Mouse (Mus musculus): ENCODE data around the gene Ptpre. TPM values are rescaled to one million over a fixed set of nuclear protein-coding genes. Genes with fewer than 3 reads are reported as not detected.
"Not testable (repeated sequence)": the region's sequence is repeated elsewhere in the genome, so short reads cannot be mapped to it uniquely, and the experiment has no call there.

Gene Ptpre
- polyA plus RNA-seq (2014; fragmentation: Nextera tagmentation; extraction: Ambion mirVana): 1.9 and 2.3 TPM in 2 replicates

GRCm38 (mm10) chr7:135537341-135537901, at the start of gene Ptpre:
Gene Ptpre, plus strand, starts transcription at chr7:135537481.
- no peak within 1 kb of the TSS for H3K27ac ChIP-seq (ENCODE audit: low read depth)
- 3% methylated on average over 28 of the region's 28 CpGs for WGBS
- ATAC-seq (replicated peaks; ENCODE audit: low FRiP score, low TSS enrichment, low read depth) (peak; percentile 92), DNase-seq (ENCODE audit: low spot score) (peak; percentile 94)
- H3K4me1 ChIP-seq (replicated peaks; ENCODE audit: control insufficient read depth, insufficient read depth, low read length): no peaks in the 10 kb centered on the region
- peak within 1 kb of the TSS; percentile 77 for H3K4me2 ChIP-seq (ENCODE audit: low read length)
- H3K9me3 ChIP-seq (ENCODE audit: control insufficient read depth, low read length): no peaks in the 10 kb centered on the region
- H3K36me3 ChIP-seq (ENCODE audit: control insufficient read depth, insufficient read depth, low read length): no peaks in the 10 kb centered on the region
- peak within 1 kb of the TSS; percentile 40 for H3K4me3 ChIP-seq (ENCODE audit: low read depth, low read length)
- H3K9ac ChIP-seq (ENCODE audit: low read length): peak within 1 kb of the TSS; percentile 51
- peaks cover 8% of the 10 kb centered on the region; the same call in 1 of the 2 replicates for H3K27me3 ChIP-seq (replicated peaks; ENCODE audit: control insufficient read depth, insufficient read depth, low read length)

DNA sequence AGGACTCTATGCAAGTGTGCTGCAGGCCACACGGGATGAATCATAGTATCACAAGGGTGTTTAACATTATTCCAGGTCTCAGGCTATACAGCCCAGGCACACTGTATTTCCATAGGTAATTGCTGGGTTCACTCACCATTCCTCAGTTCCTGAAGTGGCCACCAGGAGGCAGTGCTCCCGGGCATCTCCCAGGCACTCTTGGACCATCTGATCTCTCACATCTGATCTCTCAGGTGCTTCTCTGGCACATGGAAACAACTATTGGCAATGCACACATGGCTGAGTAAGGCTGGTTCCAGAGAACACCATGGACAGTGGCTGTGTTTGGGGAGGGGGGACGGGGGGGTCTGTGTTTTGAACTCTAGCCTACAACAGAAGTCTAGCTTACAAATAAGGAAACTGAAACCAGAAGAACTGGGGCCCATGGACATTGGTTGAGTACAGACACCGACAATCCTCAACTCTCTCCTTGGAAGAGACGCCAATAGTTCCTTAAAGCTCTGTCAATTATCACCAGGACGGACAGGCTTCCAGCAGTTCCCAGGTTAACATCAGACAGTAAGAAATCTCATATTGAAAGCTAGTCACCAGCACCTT, 49.0 kb upstream of the Ptpre start:
- Histone ChIP-seq H3K4me1 (replicated peaks; ENCODE audit: control insufficient read depth, insufficient read depth, low read length) (no peaks in the 10 kb centered on the region; the same call in 1 of the 2 replicates), H3K27me3 (replicated peaks; ENCODE audit: control insufficient read depth, insufficient read depth, low read length) (no peaks in the 10 kb centered on the region), H3K27ac (ENCODE audit: low read depth) (no peak overlapping the region), H3K9ac (ENCODE audit: low read length) (no peak overlapping the region), H3K4me2 (ENCODE audit: low read length) (no peak overlapping the region), H3K9me3 (ENCODE audit: control insufficient read depth, low read length) (no peaks in the 10 kb centered on the region), H3K4me3 (ENCODE audit: low read depth, low read length) (no peak overlapping the region), H3K36me3 (ENCODE audit: control insufficient read depth, insufficient read depth, low read length) (no peaks in the 10 kb centered on the region)
- 63% methylated on average over 6 of the region's 6 CpGs for WGBS
- DNase-seq (ENCODE audit: low spot score) (no peak), ATAC-seq (replicated peaks; ENCODE audit: low FRiP score, low TSS enrichment, low read depth) (no peak)

DNA sequence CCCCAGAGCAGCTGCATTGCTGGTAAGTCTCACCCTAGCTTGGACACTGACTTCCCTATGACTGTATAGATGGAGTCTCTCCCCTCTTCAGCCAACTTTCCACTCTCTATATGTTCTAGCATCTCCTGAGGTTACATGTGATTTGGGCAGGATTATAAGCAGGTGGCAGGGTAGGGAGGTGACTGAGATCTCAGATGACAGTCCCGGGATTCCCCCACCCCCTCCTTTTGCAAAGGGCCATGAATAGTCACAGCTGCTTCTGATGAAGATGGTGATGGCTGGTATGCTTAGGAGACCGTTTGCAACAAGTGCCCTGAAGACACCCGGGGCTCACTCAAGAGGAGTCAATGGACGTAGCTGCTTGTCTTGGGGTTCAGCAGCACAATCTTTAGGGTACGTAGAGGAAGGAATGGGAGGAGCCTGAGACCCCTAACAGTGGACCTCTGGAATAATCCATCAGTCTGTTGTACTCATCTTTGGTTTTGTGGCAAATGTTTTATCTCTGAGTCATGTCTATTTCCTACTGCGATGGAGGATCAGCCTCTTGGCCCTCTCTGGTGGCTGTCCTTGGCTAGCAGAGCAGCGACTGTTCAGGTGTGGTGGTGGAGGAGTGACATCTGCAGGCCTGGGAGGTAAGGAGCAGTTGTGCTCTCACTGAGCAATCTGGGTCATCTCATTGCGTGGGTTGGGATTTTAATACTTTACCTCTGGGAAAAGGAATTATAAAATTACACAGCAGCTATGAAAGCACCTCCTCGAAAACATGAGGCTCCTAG, 47.4 kb upstream of the Ptpre start:
- Histone ChIP-seq H3K27ac (ENCODE audit: low read depth) (no peak overlapping the region), H3K9ac (ENCODE audit: low read length) (no peak overlapping the region), H3K4me1 (replicated peaks; ENCODE audit: control insufficient read depth, insufficient read depth, low read length) (no peaks in the 10 kb centered on the region; the same call in 1 of the 2 replicates), H3K4me2 (ENCODE audit: low read length) (no peak overlapping the region), H3K36me3 (ENCODE audit: control insufficient read depth, insufficient read depth, low read length) (no peaks in the 10 kb centered on the region), H3K9me3 (ENCODE audit: control insufficient read depth, low read length) (no peaks in the 10 kb centered on the region), H3K27me3 (replicated peaks; ENCODE audit: control insufficient read depth, insufficient read depth, low read length) (no peaks in the 10 kb centered on the region), H3K4me3 (ENCODE audit: low read depth, low read length) (no peak overlapping the region)
- WGBS: 73% methylated on average over 9 of the region's 9 CpGs
- DNase-seq (ENCODE audit: low spot score): no peak
- ATAC-seq (replicated peaks; ENCODE audit: low FRiP score, low TSS enrichment, low read depth): no peak

- no peak overlapping the region for H3K27ac ChIP-seq (ENCODE audit: low read depth)
- no peak overlapping the region for H3K9ac ChIP-seq (ENCODE audit: low read length)
- DNase-seq (ENCODE audit: low spot score): no peak
- no peak overlapping the region for H3K4me3 ChIP-seq (ENCODE audit: low read depth, low read length)
- H3K4me1 ChIP-seq (replicated peaks; ENCODE audit: control insufficient read depth, insufficient read depth, low read length): no peaks in the 10 kb centered on the region; the same call in 1 of the 2 replicates
- no peaks in the 10 kb centered on the region for H3K9me3 ChIP-seq (ENCODE audit: control insufficient read depth, low read length)
- H3K36me3 ChIP-seq (ENCODE audit: control insufficient read depth, insufficient read depth, low read length): no peaks in the 10 kb centered on the region
- no peak for ATAC-seq (replicated peaks; ENCODE audit: low FRiP score, low TSS enrichment, low read depth)
- no peak overlapping the region for H3K4me2 ChIP-seq (ENCODE audit: low read length)
- H3K27me3 ChIP-seq (replicated peaks; ENCODE audit: control insufficient read depth, insufficient read depth, low read length): no peaks in the 10 kb centered on the region
- WGBS: 42% methylated on average over 8 of the region's 8 CpGs
Measured at GRCm38 (mm10) chr7:135490500-135490886, 46.8 kb upstream of the Ptpre start.

- H3K36me3 ChIP-seq (ENCODE audit: control insufficient read depth, insufficient read depth, low read length): no peaks in the 10 kb centered on the region
- H3K9ac ChIP-seq (ENCODE audit: low read length): no peak overlapping the region
- H3K4me2 ChIP-seq (ENCODE audit: low read length): no peak overlapping the region
- no peaks in the 10 kb centered on the region; the same call in 1 of the 2 replicates for H3K4me1 ChIP-seq (replicated peaks; ENCODE audit: control insufficient read depth, insufficient read depth, low read length)
- DNase-seq (ENCODE audit: low spot score) (no peak), ATAC-seq (replicated peaks; ENCODE audit: low FRiP score, low TSS enrichment, low read depth) (no peak)
- no peaks in the 10 kb centered on the region for H3K9me3 ChIP-seq (ENCODE audit: control insufficient read depth, low read length)
- H3K27ac ChIP-seq (ENCODE audit: low read depth): no peak overlapping the region
- WGBS: 47% methylated on average over 3 of the region's 3 CpGs
- no peaks in the 10 kb centered on the region for H3K27me3 ChIP-seq (replicated peaks; ENCODE audit: control insufficient read depth, insufficient read depth, low read length)
- H3K4me3 ChIP-seq (ENCODE audit: low read depth, low read length): no peak overlapping the region
Measured at GRCm38 (mm10) chr7:135495303-135495702, 42.0 kb upstream of the Ptpre start.

DNA sequence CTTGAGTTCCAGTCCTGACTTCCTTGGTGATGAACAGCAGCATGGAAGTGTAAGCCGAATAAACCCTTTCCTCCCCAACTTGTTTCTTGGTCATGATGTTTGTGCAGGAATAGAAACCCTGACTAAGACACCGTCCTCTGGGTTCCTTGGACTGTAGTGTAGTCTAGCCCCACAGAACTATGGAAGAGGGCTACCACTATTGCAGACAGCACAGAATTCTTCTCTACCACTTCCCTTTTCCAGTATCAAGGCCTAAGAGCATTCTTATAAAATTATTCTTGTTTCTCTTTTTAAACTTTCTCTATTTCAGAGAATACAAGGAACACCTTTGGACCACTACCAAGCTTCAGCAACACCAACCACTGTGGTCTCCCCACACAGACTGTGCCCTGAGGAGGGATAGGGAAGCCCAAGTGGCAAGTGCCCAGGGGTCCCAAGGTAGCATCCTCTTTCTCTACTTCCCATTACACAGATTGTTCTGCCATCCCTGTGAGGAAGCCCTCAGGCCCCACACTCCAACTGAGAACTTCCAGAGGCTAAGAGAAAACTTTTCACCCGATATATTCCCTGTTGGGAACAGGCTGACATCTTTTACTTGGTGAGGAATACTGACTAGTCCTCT, 38.6 kb upstream of the Ptpre start:
- DNase-seq (ENCODE audit: low spot score): no peak
- no peaks in the 10 kb centered on the region for H3K9me3 ChIP-seq (ENCODE audit: control insufficient read depth, low read length)
- no peak overlapping the region for H3K4me2 ChIP-seq (ENCODE audit: low read length)
- H3K36me3 ChIP-seq (ENCODE audit: control insufficient read depth, insufficient read depth, low read length): no peaks in the 10 kb centered on the region
- H3K27me3 ChIP-seq (replicated peaks; ENCODE audit: control insufficient read depth, insufficient read depth, low read length): no peaks in the 10 kb centered on the region
- no peaks in the 10 kb centered on the region for H3K4me1 ChIP-seq (replicated peaks; ENCODE audit: control insufficient read depth, insufficient read depth, low read length)
- ATAC-seq (replicated peaks; ENCODE audit: low FRiP score, low TSS enrichment, low read depth): no peak
- H3K27ac ChIP-seq (ENCODE audit: low read depth): no peak overlapping the region
- 82% methylated on average over 2 of the region's 3 CpGs for WGBS
- H3K9ac ChIP-seq (ENCODE audit: low read length): no peak overlapping the region
- H3K4me3 ChIP-seq (ENCODE audit: low read depth, low read length): no peak overlapping the region

GRCm38 (mm10) chr7:135499403-135499802, 37.9 kb upstream of the Ptpre start:
- H3K4me1 ChIP-seq (replicated peaks; ENCODE audit: control insufficient read depth, insufficient read depth, low read length): no peaks in the 10 kb centered on the region
- DNase-seq (ENCODE audit: low spot score): no peak
- no peak overlapping the region for H3K27ac ChIP-seq (ENCODE audit: low read depth)
- H3K36me3 ChIP-seq (ENCODE audit: control insufficient read depth, insufficient read depth, low read length): no peaks in the 10 kb centered on the region
- no peak overlapping the region for H3K4me2 ChIP-seq (ENCODE audit: low read length)
- H3K27me3 ChIP-seq (replicated peaks; ENCODE audit: control insufficient read depth, insufficient read depth, low read length): no peaks in the 10 kb centered on the region
- no peak for ATAC-seq (replicated peaks; ENCODE audit: low FRiP score, low TSS enrichment, low read depth)
- H3K9ac ChIP-seq (ENCODE audit: low read length): no peak overlapping the region
- WGBS: 59% methylated on average over 2 of the region's 2 CpGs
- H3K4me3 ChIP-seq (ENCODE audit: low read depth, low read length): no peak overlapping the region
- no peaks in the 10 kb centered on the region for H3K9me3 ChIP-seq (ENCODE audit: control insufficient read depth, low read length)

DNA sequence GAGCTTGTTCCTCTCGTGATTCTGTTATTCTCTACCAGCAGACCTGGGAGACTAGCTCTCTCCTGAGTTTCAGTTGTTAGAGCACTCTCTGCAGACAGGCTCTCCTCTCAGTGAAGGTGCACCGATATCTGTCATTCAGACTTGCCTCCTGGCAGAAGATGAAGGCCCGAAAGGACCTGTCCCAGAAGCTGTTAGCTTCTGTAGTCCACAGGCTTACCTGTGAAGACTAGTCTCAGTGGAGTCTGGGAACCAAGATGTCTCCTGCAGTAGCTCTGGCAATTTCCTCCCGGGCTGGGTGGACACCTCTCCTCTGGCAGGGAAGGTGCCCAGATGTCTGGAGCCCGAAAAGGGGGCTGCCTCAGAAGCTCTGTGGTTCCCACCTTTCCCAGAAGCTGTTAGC, 30.8 kb upstream of the Ptpre start:
- H3K9me3 ChIP-seq (ENCODE audit: control insufficient read depth, low read length): not testable (repeated sequence)
- WGBS: 94% methylated on average over 5 of the region's 5 CpGs

More for the DNA sequence above, 30.8 kb upstream of the Ptpre start:
- H3K4me2 ChIP-seq (ENCODE audit: low read length); H3K4me1 ChIP-seq (replicated peaks; ENCODE audit: control insufficient read depth, insufficient read depth, low read length); ATAC-seq (replicated peaks; ENCODE audit: low FRiP score, low TSS enrichment, low read depth); H3K4me3 ChIP-seq (ENCODE audit: low read depth, low read length); H3K9ac ChIP-seq (ENCODE audit: low read length); DNase-seq (ENCODE audit: low spot score); H3K27ac ChIP-seq (ENCODE audit: low read depth); H3K36me3 ChIP-seq (ENCODE audit: control insufficient read depth, insufficient read depth, low read length); H3K27me3 ChIP-seq (replicated peaks; ENCODE audit: control insufficient read depth, insufficient read depth, low read length): not testable (repeated sequence)

All from intestine, embryonic 14.5 days (tissue).